Mouse (Mus musculus) ES-E14 (cell line): Measurements from ENCODE around the gene Pbx3.

Source experiments
- HCFC1 ChIP-seq: IDR thresholded peaks from 2 replicates; pipeline ENCODE4 v1.6.1; 2012; ENCODE audit warnings: low read length, inconsistent platforms, borderline replicate concordance; ENCODE audit not compliant: insufficient read depth
- MAFK ChIP-seq: IDR thresholded peaks from 2 replicates; pipeline ENCODE4 v1.6.1; 2014; ENCODE audit warnings: mild to moderate bottlenecking, low read depth, low read length, inconsistent platforms; ENCODE audit not compliant: insufficient read depth
- ZC3H11A ChIP-seq: IDR thresholded peaks from 2 replicates; pipeline ENCODE4 v1.6.1; 2012; ENCODE audit warnings: low read depth, mild to moderate bottlenecking, inconsistent platforms, low read length, borderline replicate concordance

GRCm38 (mm10) chr2:34399535-34399934, 26.6 kb upstream of the Pbx3 start:
- no peak for TF ChIP-seq HCFC1
- TF ChIP-seq MAFK = no peak
- no peak for TF ChIP-seq ZC3H11A
